Mouse (Mus musculus) midbrain, embryonic 11.5 days (tissue): ENCODE measurements around the gene Sept5. TPM values are rescaled to one million over a fixed set of nuclear protein-coding genes. Genes with fewer than 3 reads are reported as not detected.

ENCODE experiments used
- ATAC-seq: fragments of 200-750 bp; cut with Nextera tagmentation; 2 replicates; pipeline ENCODE4 v1.8.0; 2017; ENCODE audit warnings: moderate TSS enrichment, moderate library complexity; ENCODE audit not compliant: low FRiP score
- DNase-seq: peaks from one replicate; pipeline ENCODE4 v3.0.0; 2015; ENCODE audit warnings: low spot score; ENCODE audit errors: missing footprints
- H3K27ac ChIP-seq: fragments of 300-500 bp; sonication (generic); 2 replicates; pipeline ENCODE4 v1.5.1; 2014; ENCODE audit warnings: low read depth, low read length
- H3K27me3 ChIP-seq: fragments of 300-500 bp; sonication (generic); 2 replicates; pipeline ENCODE4 v1.6.1; 2014; ENCODE audit warnings: mild to moderate bottlenecking, low read length, moderate library complexity, mixed read lengths; ENCODE audit not compliant: control insufficient read depth, insufficient read depth
- H3K36me3 ChIP-seq: fragments of 300-500 bp; sonication (generic); 2 replicates; pipeline ENCODE4 v1.6.1; 2014; ENCODE audit warnings: mild to moderate bottlenecking, low read length, moderate library complexity, mixed read lengths; ENCODE audit not compliant: control insufficient read depth, insufficient read depth
- H3K4me1 ChIP-seq: fragments of 300-500 bp; sonication (generic); 2 replicates; pipeline ENCODE4 v1.6.1; 2014; ENCODE audit warnings: low read length; ENCODE audit not compliant: control insufficient read depth, insufficient read depth
- H3K4me2 ChIP-seq: fragments of 300-500 bp; sonication (generic); 2 replicates; pipeline ENCODE4 v1.6.1; 2014; ENCODE audit warnings: mild to moderate bottlenecking, moderate library complexity
- H3K4me3 ChIP-seq: fragments of 300-500 bp; sonication (generic); 2 replicates; pipeline ENCODE4 v1.5.1; 2014; ENCODE audit warnings: low read depth, low read length
- H3K9ac ChIP-seq: fragments of 300-500 bp; sonication (generic); 2 replicates; pipeline ENCODE4 v1.6.1; 2014; ENCODE audit warnings: low read length
- H3K9me3 ChIP-seq: fragments of 300-500 bp; sonication (generic); 2 replicates; pipeline ENCODE4 v1.6.1; 2016; ENCODE audit warnings: low read length; ENCODE audit not compliant: control insufficient read depth
- WGBS: fragments of 180-500 bp; shearing (Covaris S2); extraction: QIAGEN DNeasy Blood & Tissue Kit; methylation state at CpG from one replicate; pipeline ENCODE4 v1.1.7; 2014; 5-methylcytosine and 5-hydroxymethylcytosine counted together
- polyA plus RNA-seq: library from polyadenylated mRNA; unstranded; fragments of >200 nt; fragmentation: Nextera tagmentation; extraction: Ambion mirVana; gene quantifications from 2 replicates; pipeline ENCODE4 v1.2.1, GENCODE M21; 2014

Gene Sept5
- polyA plus RNA-seq, 1 experiment from 2014 or later: 52.0 TPM

- Histone ChIP-seq H3K27me3 (peaks cover 88% of the 10 kb centered on the region), H3K9ac (no peak within 1 kb of the TSS), H3K4me2 (peak within 1 kb of the TSS; percentile 30), H3K9me3 (no peaks in the 10 kb centered on the region), H3K4me1 (peaks cover 24% of the 10 kb centered on the region), H3K36me3 (no peaks in the 10 kb centered on the region), H3K4me3 (peak within 1 kb of the TSS; percentile 15), H3K27ac (no peak within 1 kb of the TSS)
- ATAC-seq (no peak), DNase-seq (peak; percentile 93)
- under 1% methylated on average over 48 of the region's 48 CpGs for WGBS
Measured at GRCm38 (mm10) chr16:18589804-18590790, 39.7 kb downstream of the Sept5 start, which contains the start of gene Tbx1. Gene Tbx1, minus strand, starts transcription at chr16:18590671.

- H3K9ac ChIP-seq: no peak overlapping the region
- H3K27me3 ChIP-seq: peaks cover 95% of the 10 kb centered on the region
- no peak overlapping the region for H3K4me2 ChIP-seq
- H3K4me1 ChIP-seq: peaks cover 24% of the 10 kb centered on the region
- H3K36me3 ChIP-seq: no peaks in the 10 kb centered on the region
- no peak overlapping the region for H3K27ac ChIP-seq
- WGBS: 11% methylated on average over 9 of the region's 9 CpGs
- no peaks in the 10 kb centered on the region for H3K9me3 ChIP-seq
- DNase-seq (peak; percentile 93), ATAC-seq (no peak)
- no peak overlapping the region for H3K4me3 ChIP-seq
Measured at GRCm38 (mm10) chr16:18589080-18589621, 40.6 kb downstream of the Sept5 start.

GRCm38 (mm10) chr16:18588738-18589055, 41.1 kb downstream of the Sept5 start:
- ATAC-seq (no peak), DNase-seq (no peak)
- 1% methylated on average over 31 of the region's 31 CpGs for WGBS
- H3K9ac ChIP-seq: no peak overlapping the region
- H3K36me3 ChIP-seq: no peaks in the 10 kb centered on the region
- H3K27ac ChIP-seq: no peak overlapping the region
- H3K4me3 ChIP-seq: no peak overlapping the region
- peaks cover 97% of the 10 kb centered on the region for H3K27me3 ChIP-seq
- H3K4me2 ChIP-seq: no peak overlapping the region
- H3K4me1 ChIP-seq: peaks cover 24% of the 10 kb centered on the region
- no peaks in the 10 kb centered on the region for H3K9me3 ChIP-seq

- DNase-seq (peak; percentile 95), ATAC-seq (peak; percentile 35; the same call in 1 of the 2 replicates)
- Histone ChIP-seq H3K9ac (no peak overlapping the region), H3K4me3 (peak overlapping the region; percentile 20; the same call in 1 of the 2 replicates), H3K4me1 (peaks cover 24% of the 10 kb centered on the region), H3K36me3 (no peaks in the 10 kb centered on the region), H3K27me3 (peaks cover 97% of the 10 kb centered on the region), H3K9me3 (no peaks in the 10 kb centered on the region), H3K4me2 (peak overlapping the region; percentile 30), H3K27ac (no peak overlapping the region)
- under 1% methylated on average over 57 of the region's 57 CpGs for WGBS
Measured at GRCm38 (mm10) chr16:18587847-18588737, 41.7 kb downstream of the Sept5 start.

- DNase-seq (peak; percentile 90), ATAC-seq (no peak; the same call in 1 of the 2 replicates)
- H3K9ac ChIP-seq: no peak overlapping the region
- WGBS: 2% methylated on average over 26 of the region's 62 CpGs
- H3K4me2 ChIP-seq: peak overlapping the region; percentile 51
- H3K27me3 ChIP-seq: peaks cover 100% of the 10 kb centered on the region
- no peak overlapping the region for H3K27ac ChIP-seq
- peak overlapping the region; percentile 37 for H3K4me3 ChIP-seq
- H3K36me3 ChIP-seq: no peaks in the 10 kb centered on the region
- no peaks in the 10 kb centered on the region for H3K9me3 ChIP-seq
- H3K4me1 ChIP-seq: peaks cover 31% of the 10 kb centered on the region
Measured at GRCm38 (mm10) chr16:18586906-18587546, 42.7 kb downstream of the Sept5 start.

- DNase-seq (peak; percentile 95), ATAC-seq (no peak; the same call in 1 of the 2 replicates)
- Histone ChIP-seq H3K4me3 (peak overlapping the region; percentile 37), H3K36me3 (no peaks in the 10 kb centered on the region), H3K27me3 (peaks cover 100% of the 10 kb centered on the region), H3K27ac (no peak overlapping the region), H3K9me3 (no peaks in the 10 kb centered on the region), H3K4me2 (peak overlapping the region; percentile 51), H3K9ac (no peak overlapping the region), H3K4me1 (peaks cover 27% of the 10 kb centered on the region)
- WGBS: 1% methylated on average over 81 of the region's 83 CpGs
Measured at GRCm38 (mm10) chr16:18586076-18586905, 43.5 kb downstream of the Sept5 start.

GRCm38 (mm10) chr16:18585676-18586075, 44.1 kb downstream of the Sept5 start:
- 2% methylated on average over 10 of the region's 10 CpGs for WGBS
- ATAC-seq (no peak), DNase-seq (no peak)
- Histone ChIP-seq H3K27me3 (peaks cover 100% of the 10 kb centered on the region), H3K36me3 (no peaks in the 10 kb centered on the region), H3K9ac (no peak overlapping the region), H3K4me3 (no peak overlapping the region), H3K27ac (no peak overlapping the region), H3K9me3 (no peaks in the 10 kb centered on the region), H3K4me1 (peaks cover 24% of the 10 kb centered on the region), H3K4me2 (no peak overlapping the region)
